Mouse (Mus musculus) left cerebral cortex, postnatal 10 days (tissue): ENCODE results near the gene Gm21983. TPM values are rescaled to one million over a fixed set of nuclear protein-coding genes. Genes with fewer than 3 reads are reported as not detected.

Experiments used
- DNase-seq, 2 experiments: peaks; one replicate each; pipeline ENCODE4 v3.0.0; 2021 to 2022; ENCODE audit warnings: low spot score in 2 of 2, mixed read lengths in 1 of 2; ENCODE audit errors: extremely low spot score in 1 of 2
- intact Hi-C: fragments of 180-260 bp; cut with DNase I; formaldehyde crosslinking; loops from one replicate; pipeline ENCODE4 v1.15.1; 2025
- total RNA-seq, 2 experiments: library from RNA; stranded (reverse); gene quantifications; 2 replicates each; pipeline ENCODE4 v1.2.3; 2021

Gene Gm21983
- not detected for total RNA-seq

DNA sequence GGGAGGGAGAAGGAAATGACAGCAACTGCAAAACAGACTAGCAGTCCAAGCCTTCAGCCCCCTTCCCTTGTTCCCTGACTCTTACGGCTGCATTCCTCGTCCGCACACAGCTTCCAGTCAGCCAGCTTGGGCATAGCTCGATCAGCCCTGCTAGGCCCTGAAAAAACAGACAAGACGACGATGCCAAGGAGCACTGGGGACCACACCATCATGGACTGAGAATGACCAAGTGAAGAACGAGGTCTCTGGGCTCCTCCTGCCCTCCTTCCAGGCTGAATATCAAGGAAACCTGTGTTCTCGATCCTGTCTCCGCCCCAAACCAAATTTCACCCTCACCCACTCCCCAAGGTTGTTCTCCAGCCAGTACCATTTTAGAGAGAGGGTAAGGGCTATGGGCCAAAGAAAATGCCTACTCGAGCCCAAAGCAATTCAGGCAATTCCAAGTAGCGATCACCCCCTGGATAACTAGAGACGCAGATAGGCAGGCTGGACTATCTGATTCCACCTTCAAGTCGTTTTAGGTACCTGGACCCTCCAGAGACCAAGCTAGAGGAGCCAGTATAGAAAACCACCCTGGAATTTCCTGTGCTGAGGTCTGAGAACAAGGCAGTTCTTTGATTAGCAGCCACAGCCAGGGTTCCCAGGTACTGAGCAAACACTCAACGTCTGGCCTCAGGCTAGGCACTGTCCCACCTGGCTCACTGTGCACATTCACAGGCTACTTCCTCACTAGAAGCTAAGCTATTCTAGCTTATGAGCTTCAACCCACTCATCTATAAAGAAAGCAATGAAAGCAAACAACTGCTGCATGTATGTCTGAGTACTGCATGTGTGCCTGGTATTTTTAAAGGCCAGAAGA is at the start of gene Gm21983, which contains the start of gene Mia:
Gene Gm21983 (minus strand): TSS at position 250 of the 859 bp plus-strand sequence.
Gene Mia (minus strand): TSS at position 321 of the 859 bp plus-strand sequence.
- no peak for DNase-seq
- intact Hi-C loops, result no loop called here

GRCm38 (mm10) chr7:27228865-27229264 is 48.0 kb upstream of the Gm21983 start:
- DNase-seq, result no peak
- intact Hi-C loops, result no loop called here

DNA sequence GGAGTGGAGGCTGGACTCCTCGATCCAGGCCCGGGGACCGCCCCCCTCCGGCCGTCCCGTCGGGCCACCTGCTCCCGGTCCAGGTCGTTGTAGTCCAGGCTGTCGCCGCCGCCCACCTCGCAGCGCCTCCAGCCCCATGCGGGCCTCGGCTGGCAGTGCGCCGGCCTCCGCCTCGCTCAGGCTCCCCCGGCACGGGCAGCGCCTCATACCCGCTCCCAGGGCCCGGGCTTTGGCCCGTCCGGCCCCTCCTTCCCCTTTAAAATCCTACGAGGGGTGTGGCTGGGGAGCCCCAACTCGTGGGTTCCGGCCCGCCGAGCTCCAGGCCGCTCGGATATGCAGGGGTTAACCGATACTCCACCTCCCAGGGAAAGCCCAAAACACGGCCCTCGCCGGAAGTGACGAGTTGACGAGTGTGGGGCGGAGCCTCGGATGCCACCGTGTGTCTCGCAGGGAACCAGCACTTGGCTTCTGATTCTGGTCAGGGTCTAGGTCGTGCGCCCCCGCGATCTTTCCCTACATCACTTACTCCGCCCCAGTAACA is 47.5 kb upstream of the Gm21983 start, which contains the start of gene Itpkc:
Gene Itpkc (minus strand): TSS at position 381 of the 541 bp plus-strand sequence.
- intact Hi-C loops, result no loop called here
- peak; percentile 91 to 96 for DNase-seq

DNA sequence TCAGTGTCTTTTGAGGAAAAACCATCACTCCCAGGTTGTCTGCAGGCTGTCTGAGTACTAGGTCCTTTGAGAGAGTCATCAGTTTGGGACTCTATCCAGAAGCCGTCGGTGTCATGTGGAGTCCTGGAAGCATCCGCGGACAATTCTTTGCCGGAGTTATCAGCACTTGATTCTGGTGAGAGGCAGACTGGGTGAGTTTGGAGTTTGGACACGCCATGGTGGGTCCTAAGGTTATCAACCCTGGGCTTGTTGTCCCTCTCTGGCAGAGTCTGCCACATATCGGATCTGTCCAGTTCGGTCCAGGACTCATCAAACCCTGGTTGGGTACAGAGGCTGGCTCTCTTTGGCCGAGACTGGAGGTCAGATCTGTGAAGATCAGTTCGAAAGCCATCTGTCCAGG is 46.8 kb upstream of the Gm21983 start:
- no peak for DNase-seq
- intact Hi-C loops, result no loop called here

GRCm38 (mm10) chr7:27227276-27227675 is 46.4 kb upstream of the Gm21983 start:
- intact Hi-C loops, result no loop called here

GRCm38 (mm10) chr7:27224877-27225575 is 44.1 kb upstream of the Gm21983 start:
- intact Hi-C loops, result no loop called here
- DNase-seq, result peak in 1 of 2 experiments; percentile 55

More at GRCm38 (mm10) chr7:27227276-27227675, 46.4 kb upstream of the Gm21983 start:
- DNase-seq, result no peak

DNA sequence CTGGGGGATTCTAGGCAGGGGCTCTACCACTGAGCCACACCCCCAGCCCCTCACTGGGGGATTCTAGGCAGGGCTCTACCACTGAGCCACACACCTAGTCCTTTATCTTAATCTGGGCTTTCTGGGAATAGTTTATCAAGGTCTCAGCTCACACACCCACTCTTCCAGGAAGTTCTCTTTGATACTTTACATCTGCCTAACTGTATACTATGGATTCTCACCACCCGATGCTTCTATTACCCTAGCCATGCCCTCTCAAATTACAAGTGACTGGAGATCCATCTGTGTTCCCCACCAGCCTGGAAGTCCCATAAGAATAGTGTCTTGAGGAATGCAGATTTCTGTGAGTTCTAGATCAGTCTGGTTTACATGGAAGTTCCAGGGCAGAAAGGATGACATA is 41.7 kb upstream of the Gm21983 start:
- DNase-seq, result no peak
- intact Hi-C loops, result no loop called here

GRCm38 (mm10) chr7:27221939-27222338 is 41.1 kb upstream of the Gm21983 start:
- intact Hi-C loops, result no loop called here
- DNase-seq, result no peak

DNA sequence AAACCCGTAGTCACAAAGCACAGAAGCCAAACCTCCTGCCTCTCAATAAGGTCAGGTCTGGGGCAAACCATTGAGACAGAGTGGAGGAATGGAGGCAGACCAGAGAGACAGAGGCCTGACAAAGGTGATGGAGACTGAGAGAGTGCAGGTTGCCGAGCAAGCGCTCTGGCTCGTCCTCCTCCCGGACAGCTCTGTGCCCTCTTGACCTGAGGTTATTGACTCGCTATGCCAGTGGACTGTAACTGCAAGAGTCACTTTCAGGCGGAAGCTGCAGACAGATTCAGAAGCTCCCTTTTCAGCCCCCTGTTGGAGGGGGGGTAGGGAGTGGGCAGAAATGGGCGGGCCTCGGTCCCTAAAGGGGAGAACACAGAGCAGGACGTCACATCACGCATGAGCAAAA is 39.1 kb upstream of the Gm21983 start:
- DNase-seq, result no peak
- intact Hi-C loops, result no loop called here

DNA sequence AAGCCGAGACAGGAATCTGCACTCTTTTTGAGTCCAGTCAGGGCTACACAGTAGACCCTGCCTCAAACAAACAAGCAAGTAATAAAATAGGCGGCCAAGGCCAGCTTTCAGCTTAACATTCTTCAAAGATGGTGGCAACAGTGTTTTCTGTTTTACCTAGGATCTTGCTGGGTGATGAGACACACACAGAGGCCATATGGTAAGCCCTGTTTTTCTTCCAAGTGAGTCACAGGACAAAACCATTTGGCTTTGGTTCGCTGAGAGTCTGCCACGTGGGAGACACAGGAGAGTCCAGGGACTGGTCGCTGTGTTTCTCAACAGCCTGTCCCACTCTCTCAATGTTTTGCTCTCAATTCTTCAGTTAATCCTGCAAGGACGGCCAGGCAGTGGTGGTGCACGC is 37.7 kb upstream of the Gm21983 start:
- intact Hi-C loops, result no loop called here
- DNase-seq, result no peak

- intact Hi-C loops, result no loop called here
- no peak for DNase-seq
These were observed 31.7 kb upstream of the Gm21983 start for GRCm38 (mm10) chr7:27212626-27213025.

DNA sequence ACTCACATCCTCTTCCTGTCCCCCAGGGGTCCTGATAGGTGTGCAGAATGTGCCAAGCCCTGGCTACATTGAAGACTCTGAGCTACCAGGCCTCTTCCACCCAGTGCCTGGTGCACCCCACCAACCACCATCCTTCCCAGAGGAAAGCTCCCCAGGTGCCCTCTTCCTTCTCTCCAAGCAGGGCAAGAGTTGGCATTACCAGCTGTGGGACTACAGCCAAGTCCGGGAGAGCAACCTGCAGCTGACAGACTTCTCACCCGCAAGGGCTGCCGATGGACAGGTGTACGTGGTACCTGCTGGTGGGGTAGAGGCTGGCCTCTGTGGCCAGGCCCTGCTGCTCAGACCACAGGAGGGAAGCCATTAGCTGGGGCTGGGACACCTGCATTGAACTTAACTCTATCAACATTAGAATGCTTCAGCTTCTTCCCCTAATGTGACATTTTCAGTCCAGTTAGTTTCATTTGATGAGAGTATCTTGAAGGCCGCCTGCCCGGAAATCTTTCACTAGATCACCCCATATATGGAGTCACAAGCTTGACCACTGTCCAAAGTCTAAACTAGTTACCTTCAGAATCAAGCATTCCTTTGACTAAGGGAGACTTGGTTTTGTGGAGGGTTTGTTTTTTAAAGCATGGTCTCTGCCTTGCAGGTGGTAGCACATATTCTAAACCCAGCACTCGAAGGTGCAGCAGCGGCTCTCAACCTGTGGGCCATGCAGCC is 23.0 kb upstream of the Gm21983 start:
- intact Hi-C loops, result no loop called here

GRCm38 (mm10) chr7:27198779-27199178 is 17.9 kb upstream of the Gm21983 start:
- no peak for DNase-seq
- intact Hi-C loops, result no loop called here

More for the DNA sequence above, 23.0 kb upstream of the Gm21983 start:
- no peak for DNase-seq

DNA sequence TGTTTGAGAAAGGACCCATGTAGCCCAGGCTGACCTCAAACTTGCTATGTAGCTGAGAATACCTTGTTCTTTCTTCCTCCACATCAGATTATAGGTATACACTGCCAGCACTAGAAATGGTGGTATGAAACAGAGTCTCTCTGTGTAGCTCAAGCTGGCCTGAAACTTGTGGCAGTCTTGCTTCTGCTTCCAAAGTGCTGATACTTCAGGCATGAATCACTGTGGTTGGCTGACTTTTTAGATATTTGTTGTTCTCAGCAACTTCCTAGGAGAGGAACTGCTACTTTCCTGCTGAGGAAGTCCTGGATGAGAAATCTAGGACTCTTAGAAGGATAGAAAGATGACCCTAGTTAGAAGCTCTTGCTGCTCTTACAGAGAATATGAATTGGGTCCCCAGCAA is 17.5 kb upstream of the Gm21983 start:
- intact Hi-C loops, result no loop called here
- DNase-seq, result no peak

DNA sequence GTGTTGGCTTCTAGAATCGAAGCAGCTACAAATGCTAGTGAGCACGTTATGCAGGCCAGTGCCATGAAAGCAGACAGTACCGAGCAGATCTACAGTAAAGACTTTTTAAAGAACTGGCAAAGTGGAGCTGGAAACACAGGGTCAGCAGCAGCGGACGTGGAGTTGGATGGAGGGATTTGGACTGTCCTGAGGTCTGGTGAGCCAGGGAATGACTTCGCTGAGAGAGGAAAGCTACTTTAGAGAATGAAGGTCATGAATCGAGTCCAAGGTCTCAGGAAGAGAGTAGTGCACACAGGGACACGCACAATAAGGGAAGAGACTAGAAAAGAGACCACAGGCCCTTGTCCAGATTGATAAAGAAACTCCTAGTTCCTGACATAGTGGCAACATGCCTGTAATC is 16.7 kb upstream of the Gm21983 start:
- no peak for DNase-seq
- intact Hi-C loops, result no loop called here

DNA sequence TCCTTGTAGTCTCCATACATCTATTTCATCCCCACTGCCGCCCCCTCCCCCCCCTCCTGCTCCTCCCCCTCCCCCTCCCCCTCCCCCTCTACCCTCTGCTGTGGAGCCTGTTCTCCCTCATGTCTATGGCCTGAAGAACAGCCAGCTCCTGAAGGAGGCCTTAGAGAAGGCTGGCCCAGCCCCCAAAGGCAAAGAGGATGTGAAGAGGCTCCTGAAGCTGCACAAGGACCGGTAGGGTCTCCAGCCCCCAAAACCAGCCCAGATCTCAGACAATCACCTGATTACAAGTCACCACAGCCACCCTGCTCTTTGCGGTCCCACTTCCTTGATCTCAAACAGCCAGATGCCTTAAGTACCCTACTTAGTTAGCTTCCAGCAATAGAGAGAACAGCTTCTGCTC is 16.2 kb upstream of the Gm21983 start:
- intact Hi-C loops, result no loop called here
- DNase-seq, result no peak

DNA sequence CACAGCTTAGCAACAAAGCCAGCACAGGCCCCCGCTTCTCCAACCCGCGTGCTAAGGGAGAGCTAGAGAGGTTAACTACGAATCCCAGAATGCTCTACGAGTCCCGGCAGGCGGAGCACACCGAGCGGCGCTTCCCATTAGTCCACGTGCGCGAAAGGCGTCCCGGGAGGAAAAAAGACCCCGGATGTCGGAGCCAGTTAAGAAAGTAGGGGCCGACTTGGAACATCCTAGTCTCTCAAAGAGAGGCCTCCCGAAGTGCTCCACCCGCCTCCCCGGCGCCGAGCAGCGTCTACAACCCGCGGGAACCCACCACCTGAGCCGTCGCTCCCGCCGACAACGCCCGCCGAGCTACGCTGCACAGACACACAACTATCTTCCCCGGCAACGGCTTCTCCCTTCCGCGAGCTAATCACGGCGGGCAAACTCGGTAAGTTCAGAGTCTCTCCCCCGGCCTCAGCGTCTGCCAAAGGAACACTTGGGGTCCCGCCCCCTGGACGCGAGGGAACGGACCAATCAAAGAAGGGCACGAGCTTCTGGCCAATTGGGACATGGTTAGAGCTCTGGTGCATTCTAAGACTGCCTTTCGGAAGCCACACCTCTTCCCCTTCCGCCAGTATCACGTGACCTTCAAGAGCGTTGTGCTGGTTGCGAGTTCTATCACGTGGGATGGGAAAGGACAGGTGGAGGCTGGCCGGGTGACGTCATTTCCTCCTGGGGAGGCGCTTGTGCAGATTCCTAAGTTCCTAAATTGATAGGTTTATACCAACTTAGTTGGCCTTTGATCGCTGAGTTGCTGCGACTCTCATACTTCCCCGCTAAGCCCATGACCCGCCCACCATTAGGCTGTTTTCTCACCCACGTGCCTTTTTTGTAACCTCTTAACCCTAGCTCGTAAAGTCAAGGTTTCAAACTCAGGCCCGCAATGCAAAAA is 15.1 kb upstream of the Gm21983 start, which contains the start of the genes BC024978 and Snrpa:
Gene BC024978 (plus strand): TSS at position 101 of the 931 bp plus-strand sequence.
Gene Snrpa (minus strand): TSS at position 591 of the 931 bp plus-strand sequence.
- peak; percentile 97 to 99 for DNase-seq
- intact Hi-C loops, result no loop called here

- no peak for DNase-seq
- intact Hi-C loops, result no loop called here
These were observed 12.8 kb upstream of the Gm21983 start for GRCm38 (mm10) chr7:27193731-27194130.
